Mouse (Mus musculus) heart, embryonic 10.5 days (tissue): ENCODE results near the gene Gmfg. TPM values are rescaled to one million over a fixed set of nuclear protein-coding genes. Genes with fewer than 3 reads are reported as not detected.

Source experiments
- polyA plus RNA-seq: library from polyadenylated mRNA; unstranded; fragments of >200 nt; fragmentation: Nextera tagmentation; extraction: Ambion mirVana; gene quantifications from 2 replicates; pipeline ENCODE4 v1.2.1, GENCODE M21; 2016

Gmfg gene
- polyA plus RNA-seq, 1 experiment from 2014 or later: 8.7 TPM

Other genes with a start within 250 kb of the Gmfg start
- gene Eid2, start 169.6 kb upstream of the Gmfg start, polyA plus RNA-seq: 0.90 and 1.4 TPM in 2 replicates
- 5.6 and 7.1 TPM in 2 replicates for gene Eid2b, start 159.7 kb upstream of the Gmfg start, polyA plus RNA-seq
- not detected in 2 replicates for gene Selenov, start 146.3 kb upstream of the Gmfg start, polyA plus RNA-seq
- gene Dll3, start 135.2 kb upstream of the Gmfg start, polyA plus RNA-seq: 0.18 and 0.68 TPM in 2 replicates
- 171 and 189 TPM in 2 replicates for gene Timm50, start 125.4 kb upstream of the Gmfg start, polyA plus RNA-seq
- 88.5 and 90.7 TPM in 2 replicates for gene Supt5, start 98.7 kb upstream of the Gmfg start, polyA plus RNA-seq
- 726 and 844 TPM in 2 replicates for gene Rps16, start 86.8 kb upstream of the Gmfg start, polyA plus RNA-seq
- gene Plekhg2, start 64.8 kb upstream of the Gmfg start, polyA plus RNA-seq: 68.3 and 75.1 TPM in 2 replicates
- gene Zfp36, start 57.2 kb upstream of the Gmfg start, polyA plus RNA-seq: 13.7 and 15.1 TPM in 2 replicates
- 58.8 and 62.0 TPM in 2 replicates for gene Med29, start 44.7 kb upstream of the Gmfg start, polyA plus RNA-seq
- gene Paf1, start 44.5 kb upstream of the Gmfg start, polyA plus RNA-seq: 79.8 and 81.3 TPM in 2 replicates
- gene Lrfn1, start 14.5 kb downstream of the Gmfg start, polyA plus RNA-seq: 1.5 and 1.9 TPM in 2 replicates
- gene Ifnl2, start 73.0 kb downstream of the Gmfg start, polyA plus RNA-seq: not detected in 2 replicates
- not detected in 2 replicates for gene Ifnl3, start 85.4 kb downstream of the Gmfg start, polyA plus RNA-seq
- gene Sycn, start 103.4 kb downstream of the Gmfg start, polyA plus RNA-seq: not detected in 2 replicates
- gene Nccrp1, start 109.8 kb downstream of the Gmfg start, polyA plus RNA-seq: not detected in 2 replicates
- 24.5 and 29.7 TPM in 2 replicates for gene Samd4b, start 160.7 kb downstream of the Gmfg start, polyA plus RNA-seq
- gene Pak4, start 160.7 kb downstream of the Gmfg start, polyA plus RNA-seq: 47.2 and 53.0 TPM in 2 replicates
- 0.34 TPM in 1 of 2 replicates, not detected in the other for gene Acp7, start 193.9 kb downstream of the Gmfg start, polyA plus RNA-seq